Mouse (Mus musculus) cortical plate, adult 2 months (tissue): Measurements from ENCODE around the gene Dzip1. TPM values are rescaled to one million over a fixed set of nuclear protein-coding genes. Genes with fewer than 3 reads are reported as not detected.

Source experiments
- H3K27ac ChIP-seq: fragments of 200-500 bp; 2 replicates; pipeline ENCODE4 v1.5.1; 2012; ENCODE audit warnings: low read length, control low read depth, inconsistent platforms; ENCODE audit not compliant: insufficient read depth
- H3K4me1 ChIP-seq: fragments of 200-500 bp; 2 replicates; pipeline ENCODE4 v1.6.1; 2011; ENCODE audit warnings: low read length; ENCODE audit not compliant: control insufficient read depth, insufficient read depth
- H3K4me3 ChIP-seq: fragments of 200-500 bp; 2 replicates; pipeline ENCODE4 v1.5.1; 2011; ENCODE audit warnings: mild to moderate bottlenecking, low read length, control low read depth; ENCODE audit not compliant: insufficient read depth
- CTCF ChIP-seq: fragments of 200-500 bp; IDR thresholded peaks from 2 replicates; pipeline ENCODE4 v1.5.1; 2011; ENCODE audit warnings: mild to moderate bottlenecking, control low read depth, low read length; ENCODE audit not compliant: insufficient read depth; ENCODE audit errors: extremely low read depth
- POLR2A ChIP-seq: fragments of 200-500 bp; IDR thresholded peaks from 2 replicates; pipeline ENCODE4 v1.6.1; 2011; ENCODE audit warnings: mild to moderate bottlenecking, low read length, control low read depth; ENCODE audit not compliant: insufficient read depth; ENCODE audit errors: extremely low read depth
- polyA plus RNA-seq: library from polyadenylated mRNA; depleted of rRNA; stranded (reverse); fragments of >200 nt; gene quantifications from 2 replicates; pipeline ENCODE4 v1.2.3, GENCODE M21; 2012; rRNA removed

The Dzip1 gene
- polyA plus RNA-seq: 89.4 and 100 TPM in 2 replicates

DNA sequence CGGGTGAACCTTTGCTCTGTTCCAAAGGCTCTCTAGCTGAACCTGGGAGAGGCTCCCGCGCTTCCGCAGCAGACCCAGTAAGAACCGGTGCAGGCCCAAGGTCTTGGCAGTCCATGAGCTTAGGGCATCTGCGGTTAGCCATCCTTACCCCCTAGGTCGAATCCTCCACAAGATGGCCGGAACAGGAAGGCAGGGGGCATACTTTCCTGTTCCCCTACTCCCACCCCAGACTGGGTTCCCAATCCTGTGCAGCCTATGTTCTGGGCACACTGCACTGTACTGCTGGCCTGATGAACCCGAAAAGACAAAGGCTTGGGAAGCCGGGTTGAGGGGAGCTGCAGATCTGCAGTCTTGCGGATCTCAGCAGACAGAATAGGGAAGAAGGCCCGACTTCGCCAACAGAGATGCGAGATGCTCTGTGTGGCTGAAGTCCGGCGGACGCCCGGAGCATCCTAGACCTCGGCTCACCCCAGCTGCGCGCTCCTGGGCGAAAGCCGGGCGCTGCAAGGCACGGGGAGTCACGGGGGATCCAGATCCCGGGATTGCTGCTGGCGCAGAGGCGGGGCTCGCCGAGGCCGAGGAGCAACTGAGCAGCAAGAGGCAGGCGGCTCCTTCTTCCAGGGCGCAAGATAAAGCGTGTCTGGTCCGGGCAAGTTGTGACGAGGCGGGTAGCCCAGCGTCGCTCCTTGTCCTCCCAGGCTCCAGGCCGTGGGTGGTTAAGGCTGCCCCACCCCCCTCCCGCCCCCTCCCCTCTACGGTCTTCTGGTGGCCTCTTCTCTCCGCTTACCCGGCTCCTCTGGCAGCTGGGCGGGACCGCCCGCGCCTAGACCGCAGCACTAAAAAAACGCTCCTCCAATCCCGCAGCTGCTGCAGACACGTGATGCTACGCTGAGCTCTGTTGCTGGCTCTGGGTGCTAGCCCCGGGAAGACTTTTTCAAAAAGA lies at the start of gene Dzip1:
Gene Dzip1, minus strand, starts transcription at position 788 of the 943 bp plus-strand sequence.
- TF ChIP-seq POLR2A (peak; percentile 68), CTCF (no peak)
- Histone ChIP-seq H3K27ac (peak within 1 kb of the TSS; percentile 7), H3K4me1 (no peaks in the 10 kb centered on the region; the same call in 1 of the 2 replicates), H3K4me3 (peak within 1 kb of the TSS; percentile 67)

GRCm38 (mm10) chr14:118972268-118972667 lies 47.0 kb upstream of the Dzip1 start:
- no peak for TF ChIP-seq CTCF
- TF ChIP-seq POLR2A: no peak
- no peaks in the 10 kb centered on the region; the same call in 1 of the 2 replicates for H3K4me1 ChIP-seq
- no peak overlapping the region for H3K27ac ChIP-seq
- H3K4me3 ChIP-seq: no peak overlapping the region

DNA sequence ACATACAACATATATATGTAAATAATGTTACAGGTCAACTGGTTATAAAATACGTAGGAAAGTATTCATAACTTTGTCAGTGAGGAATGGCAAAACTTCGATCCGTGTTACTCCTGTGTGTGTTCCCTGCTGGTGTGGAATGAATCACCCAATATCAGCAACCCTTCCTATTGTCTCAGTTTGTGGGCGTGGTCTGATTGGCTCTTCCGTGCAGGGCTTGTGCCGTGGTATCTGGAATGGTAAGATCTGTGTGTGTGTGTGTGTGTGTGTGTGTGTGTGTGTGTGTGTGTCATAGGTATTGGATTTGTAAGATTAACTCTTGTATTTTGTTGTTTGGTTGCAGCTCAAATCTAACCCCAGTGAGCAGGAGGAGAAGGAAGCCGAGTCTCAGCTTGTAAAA lies 42.4 kb upstream of the Dzip1 start:
- H3K4me1 ChIP-seq: no peaks in the 10 kb centered on the region; the same call in 1 of the 2 replicates
- TF ChIP-seq CTCF (no peak), POLR2A (no peak)
- H3K4me3 ChIP-seq: no peak overlapping the region
- H3K27ac ChIP-seq: no peak overlapping the region

GRCm38 (mm10) chr14:118965356-118966000 lies 40.2 kb upstream of the Dzip1 start:
- H3K4me1 ChIP-seq: no peaks in the 10 kb centered on the region
- no peak overlapping the region for H3K4me3 ChIP-seq
- no peak overlapping the region for H3K27ac ChIP-seq
- no peak for TF ChIP-seq CTCF
- no peak for TF ChIP-seq POLR2A

DNA sequence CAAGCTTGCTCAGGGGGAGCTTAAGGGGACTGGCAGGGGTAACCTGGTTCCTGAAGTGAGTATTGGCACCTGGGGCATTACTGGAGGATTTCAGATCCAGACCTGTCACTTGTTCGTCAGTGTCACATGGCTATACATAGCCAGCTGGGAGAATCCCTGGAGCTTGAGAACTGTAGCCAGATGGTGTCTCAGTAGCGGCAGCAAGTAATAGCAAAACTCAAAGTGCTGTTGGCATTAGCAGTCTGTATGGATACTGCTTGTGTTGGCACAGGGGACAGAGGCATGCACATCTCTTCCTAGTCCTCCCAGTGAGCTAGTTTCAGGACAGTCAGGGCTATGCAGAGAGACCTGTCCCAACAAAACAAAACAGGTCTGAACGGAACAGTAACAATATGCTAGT lies 32.8 kb upstream of the Dzip1 start:
- no peak overlapping the region for H3K4me3 ChIP-seq
- TF ChIP-seq POLR2A: no peak
- TF ChIP-seq CTCF: no peak
- no peak overlapping the region for H3K27ac ChIP-seq
- no peaks in the 10 kb centered on the region for H3K4me1 ChIP-seq

DNA sequence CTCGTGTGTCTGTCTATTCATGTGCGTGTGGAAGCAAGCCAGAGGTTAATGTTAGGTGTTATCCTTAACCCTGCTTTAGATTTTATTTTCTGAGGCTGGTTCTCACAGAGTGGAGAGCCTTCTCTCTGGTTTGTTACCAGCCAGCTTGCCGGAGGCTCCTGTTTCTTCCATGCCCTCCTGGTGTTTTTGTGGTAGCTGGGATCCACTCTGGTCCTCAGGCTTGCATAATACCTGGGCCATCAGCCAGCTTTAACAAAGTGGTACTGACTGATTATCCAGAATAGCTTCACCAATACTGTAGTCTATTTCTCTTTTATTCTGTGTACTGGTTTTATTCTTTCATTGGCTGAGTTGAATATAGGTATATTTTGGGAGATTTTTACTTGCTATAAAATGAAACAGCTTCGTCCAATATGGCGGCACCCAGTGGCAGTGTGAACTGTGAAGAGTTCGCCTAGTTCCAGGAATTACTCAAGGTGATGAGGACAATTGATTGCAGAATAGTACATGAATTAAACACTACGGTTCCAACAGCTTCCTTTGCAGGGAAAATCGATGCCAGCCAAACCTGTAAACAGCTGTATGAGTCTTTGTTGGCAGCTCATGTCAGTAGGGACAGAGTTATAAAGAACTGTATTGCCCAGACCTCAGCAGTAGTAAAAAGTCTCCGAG lies 26.8 kb upstream of the Dzip1 start:
- Histone ChIP-seq H3K27ac (no peak overlapping the region), H3K4me3 (no peak overlapping the region), H3K4me1 (peaks cover 5% of the 10 kb centered on the region)
- no peak for TF ChIP-seq POLR2A
- TF ChIP-seq CTCF: no peak

DNA sequence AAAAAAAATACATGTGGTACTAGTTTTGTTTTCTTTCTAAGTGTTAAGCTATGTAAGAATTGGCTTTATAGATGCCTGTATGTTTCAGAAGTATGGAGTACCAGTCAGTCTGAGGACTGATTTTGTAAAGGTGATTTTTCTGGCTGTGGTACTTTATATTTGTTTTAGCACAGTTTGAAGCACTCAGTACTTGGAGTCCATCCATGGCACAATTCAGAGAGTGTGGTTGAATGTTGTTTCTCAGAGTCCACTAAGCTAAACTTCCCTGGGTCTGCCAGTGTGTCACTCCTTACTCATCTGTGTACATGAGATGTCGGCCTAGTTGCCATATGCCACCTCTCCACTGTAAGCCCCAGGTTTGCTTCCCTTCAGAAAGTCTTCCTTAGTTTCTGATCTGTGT lies 23.6 kb upstream of the Dzip1 start:
- H3K27ac ChIP-seq: no peak overlapping the region
- TF ChIP-seq POLR2A: no peak
- TF ChIP-seq CTCF: no peak
- H3K4me3 ChIP-seq: no peak overlapping the region
- H3K4me1 ChIP-seq: peaks cover 5% of the 10 kb centered on the region

GRCm38 (mm10) chr14:118944702-118945101 lies 19.4 kb upstream of the Dzip1 start:
- Histone ChIP-seq H3K27ac (no peak overlapping the region), H3K4me3 (no peak overlapping the region), H3K4me1 (peaks cover 4% of the 10 kb centered on the region)
- no peak for TF ChIP-seq POLR2A
- no peak for TF ChIP-seq CTCF

- Histone ChIP-seq H3K27ac (no peak overlapping the region), H3K4me1 (peaks cover 6% of the 10 kb centered on the region), H3K4me3 (no peak overlapping the region)
- no peak for TF ChIP-seq CTCF
- no peak for TF ChIP-seq POLR2A
Observed at GRCm38 (mm10) chr14:118942076-118942475, 16.8 kb upstream of the Dzip1 start.
